Mouse (Mus musculus) G1E (cell line): Measurements from ENCODE around the gene Slc38a2.

ENCODE experiments used
- CTCF ChIP-seq: IDR thresholded peaks from 2 replicates; pipeline ENCODE4 v1.5.1; 2012; ENCODE audit warnings: low read depth, low read length, inconsistent platforms, mixed read lengths
- TAL1 ChIP-seq: conservative IDR thresholded peaks from 2 replicates; pipeline ENCODE4 v1.6.1; 2012; ENCODE audit warnings: low read depth, low read length, inconsistent platforms, mixed read lengths

GRCm38 (mm10) chr15:96687366-96687765, 12.2 kb downstream of the Slc38a2 start:
- TF ChIP-seq CTCF (no peak), TAL1 (no peak)
